Mouse (Mus musculus): ENCODE results near the gene Srp54c.

DNA sequence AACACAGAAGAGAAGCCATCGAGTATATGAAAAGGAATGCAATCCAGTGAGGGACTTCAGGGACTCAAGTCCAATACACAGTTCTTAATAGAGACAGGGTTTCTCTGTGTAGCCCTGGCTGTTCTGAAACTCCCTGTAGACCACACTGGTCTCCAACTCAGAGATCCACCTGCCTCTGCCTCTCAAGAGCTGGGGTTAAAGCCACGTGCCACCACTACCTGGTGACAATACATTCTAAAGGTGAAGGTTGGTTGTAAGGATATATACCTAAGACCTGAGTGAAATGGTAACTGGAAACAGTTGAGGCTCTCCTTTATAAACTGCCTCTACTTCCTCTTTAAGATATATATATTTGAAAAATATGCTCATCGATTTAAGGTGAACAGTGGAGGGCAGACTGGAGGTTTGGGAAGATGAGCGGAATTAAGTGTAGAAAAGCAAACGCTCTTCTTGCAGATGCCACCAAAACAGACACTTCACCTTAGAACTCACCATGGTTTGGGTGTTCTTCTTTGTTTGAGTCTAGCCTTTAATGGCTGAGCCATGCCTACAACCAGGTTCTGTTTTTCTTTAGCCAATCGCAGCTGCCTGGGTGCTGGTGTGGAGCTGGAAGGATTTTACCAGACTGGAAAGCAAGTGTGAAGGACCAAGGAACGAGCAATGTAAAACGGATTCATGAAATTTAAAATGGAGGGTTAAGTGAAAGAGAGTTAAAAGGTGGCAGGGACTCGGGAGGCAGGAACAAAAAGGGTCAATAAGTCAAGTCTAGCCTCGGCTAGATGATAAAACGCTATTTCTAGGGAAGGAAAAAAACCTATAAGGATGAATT is 71.7 kb downstream of the Srp54c start:
- TF ChIP-seq MAFK (IDR thresholded peaks at IDR 0.05; ENCODE audit: insufficient read depth, low read depth, low read length) (no peak), HCFC1 (IDR thresholded peaks at IDR 0.05; ENCODE audit: borderline replicate concordance, insufficient read depth, low read length) (no peak), CHD2 (IDR thresholded peaks at IDR 0.05; ENCODE audit: low read depth, low read length) (no peak)

Data from ES-E14 (cell line).